Mouse (Mus musculus): ENCODE results near the gene Setd1b. TPM values are rescaled to one million over a fixed set of nuclear protein-coding genes. Genes with fewer than 3 reads are reported as not detected.
"Not testable (repeated sequence)": the region's sequence is repeated elsewhere in the genome, so short reads cannot be mapped to it uniquely, and the experiment has no call there.

The Setd1b gene
- polyA plus RNA-seq, 1 experiment, result 12.7 TPM

GRCm38 (mm10) chr5:123195500-123196000 is 53.6 kb downstream of the Setd1b start:
- no peak for DNase-seq (ENCODE audit: extremely low spot score in 1 of 2, low spot score in 1 of 2)

GRCm38 (mm10) chr5:123196746-123197145 is 54.8 kb downstream of the Setd1b start:
- DNase-seq (ENCODE audit: extremely low spot score in 1 of 2, low spot score in 1 of 2), result no peak

GRCm38 (mm10) chr5:123198523-123198922 is 56.5 kb downstream of the Setd1b start:
- DNase-seq (ENCODE audit: extremely low spot score in 1 of 2, low spot score in 1 of 2), result no peak

- not testable (repeated sequence) for DNase-seq (ENCODE audit: extremely low spot score in 1 of 2, low spot score in 1 of 2)
Measured at GRCm38 (mm10) chr5:123200816-123201522, 59.0 kb downstream of the Setd1b start.

- no peak for DNase-seq (ENCODE audit: extremely low spot score in 1 of 2, low spot score in 1 of 2)
Measured at GRCm38 (mm10) chr5:123201523-123201892, 59.5 kb downstream of the Setd1b start.

- DNase-seq (ENCODE audit: extremely low spot score in 1 of 2, low spot score in 1 of 2), result no peak
Measured at GRCm38 (mm10) chr5:123201987-123202386, 60.0 kb downstream of the Setd1b start.

- DNase-seq (ENCODE audit: extremely low spot score in 1 of 2, low spot score in 1 of 2), result not testable (repeated sequence)
Measured at GRCm38 (mm10) chr5:123202771-123203170, 60.8 kb downstream of the Setd1b start.

- DNase-seq (ENCODE audit: extremely low spot score in 1 of 2, low spot score in 1 of 2), result not testable (repeated sequence)
Measured at GRCm38 (mm10) chr5:123203591-123203990, 61.6 kb downstream of the Setd1b start.

Other genes starting within 250 kb of the Setd1b start
- 18.7 and 20.9 TPM in 2 replicates for gene Kdm2b, start 152.4 kb upstream of the Setd1b start, polyA plus RNA-seq (2012; rRNA removed)
- 17.6 and 20.6 TPM in 2 replicates for gene Orai1, start 127.1 kb upstream of the Setd1b start, polyA plus RNA-seq (2012; rRNA removed)
- 0.13 TPM in 1 of 2 replicates, not detected in the other for gene Morn3, start 95.2 kb upstream of the Setd1b start, polyA plus RNA-seq (2012; rRNA removed)
- gene Tmem120b, start 73.8 kb upstream of the Setd1b start, polyA plus RNA-seq (2012; rRNA removed), result 9.1 and 11.5 TPM in 2 replicates
- 37.7 and 43.4 TPM in 2 replicates for gene Rhof, start 9.5 kb upstream of the Setd1b start, polyA plus RNA-seq (2012; rRNA removed)
- 26.3 and 30.2 TPM in 2 replicates for gene Psmd9, start 27.2 kb downstream of the Setd1b start, polyA plus RNA-seq (2012; rRNA removed)
- not detected in 2 replicates for gene Hpd, start 40.5 kb downstream of the Setd1b start, polyA plus RNA-seq (2012; rRNA removed)
- 5.4 and 6.1 TPM in 2 replicates for gene Wdr66, start 109.9 kb downstream of the Setd1b start, polyA plus RNA-seq (2012; rRNA removed)
- gene Bcl7a, start 201.6 kb downstream of the Setd1b start, polyA plus RNA-seq (2012; rRNA removed), result 37.0 and 40.7 TPM in 2 replicates